Mouse (Mus musculus) hindbrain, embryonic 13.5 days (tissue): ENCODE measurements around the gene Zfp354b. TPM values are rescaled to one million over a fixed set of nuclear protein-coding genes. Genes with fewer than 3 reads are reported as not detected.

Experiments
- polyA plus RNA-seq: library from polyadenylated mRNA; unstranded; fragments of >200 nt; fragmentation: Nextera tagmentation; extraction: Ambion mirVana; gene quantifications from 2 replicates; pipeline ENCODE4 v1.2.1, GENCODE M21; 2015

Gene Zfp354b
- polyA plus RNA-seq, 1 experiment from 2014 or later = 3.4 TPM

Other genes starting within 250 kb of the Zfp354b start
- gene Zfp354c, start 103.9 kb downstream of the Zfp354b start, polyA plus RNA-seq = 53.1 and 55.6 TPM in 2 replicates
- 0.86 and 1.5 TPM in 2 replicates for gene Zfp879, start 90.1 kb downstream of the Zfp354b start, polyA plus RNA-seq
- not detected in 2 replicates for gene Grm6, start 80.9 kb downstream of the Zfp354b start, polyA plus RNA-seq
- gene Zfp454, start 44.0 kb downstream of the Zfp354b start, polyA plus RNA-seq = 13.2 and 13.3 TPM in 2 replicates
- 44.6 and 46.2 TPM in 2 replicates for gene Zfp2, start 15.5 kb downstream of the Zfp354b start, polyA plus RNA-seq
- gene 4933414I15Rik, start 12.1 kb upstream of the Zfp354b start, polyA plus RNA-seq = not detected in 2 replicates
- gene Prop1, start 22.1 kb upstream of the Zfp354b start, polyA plus RNA-seq = not detected in 2 replicates
- gene Olfr1378, start 34.9 kb upstream of the Zfp354b start, polyA plus RNA-seq = not detected in 2 replicates
- not detected in 2 replicates for gene Olfr1377, start 50.3 kb upstream of the Zfp354b start, polyA plus RNA-seq
- not detected in 2 replicates for gene Olfr51, start 72.0 kb upstream of the Zfp354b start, polyA plus RNA-seq
- not detected in 2 replicates for gene Olfr54, start 82.6 kb upstream of the Zfp354b start, polyA plus RNA-seq
- gene Olfr1375, start 116.5 kb upstream of the Zfp354b start, polyA plus RNA-seq = not detected in 2 replicates
- gene Zfp354a, start 127.6 kb upstream of the Zfp354b start, polyA plus RNA-seq = 11.2 and 13.0 TPM in 2 replicates